Mouse (Mus musculus): ENCODE measurements around the gene Gm8947.
"Not testable (repeated sequence)": the region's sequence is repeated elsewhere in the genome, so short reads cannot be mapped to it uniquely, and the experiment has no call there.

Gene Gm8947

GRCm38 (mm10) chr1:151180167-151180566 lies 12.0 kb upstream of the Gm8947 start:
- DNase-seq (ENCODE audit: low spot score) = no peak

GRCm38 (mm10) chr1:151182266-151182665 lies 9.9 kb upstream of the Gm8947 start, which contains the start of gene Gm47985:
TSS of gene Gm47985 (plus strand) at chr1:151182537.
- not testable (repeated sequence) for DNase-seq (ENCODE audit: low spot score)

GRCm38 (mm10) chr1:151186186-151186585 lies 6.0 kb upstream of the Gm8947 start:
- not testable (repeated sequence) for DNase-seq (ENCODE audit: low spot score)

GRCm38 (mm10) chr1:151186879-151187424 lies 5.2 kb upstream of the Gm8947 start:
- not testable (repeated sequence) for DNase-seq (ENCODE audit: low spot score)

- DNase-seq (ENCODE audit: low spot score) = no peak
Observed at GRCm38 (mm10) chr1:151188469-151188868, 3.7 kb upstream of the Gm8947 start.

GRCm38 (mm10) chr1:151192739-151193138 lies 563 bp downstream of the Gm8947 start:
- DNase-seq (ENCODE audit: low spot score) = not testable (repeated sequence)

- DNase-seq (ENCODE audit: low spot score) = not testable (repeated sequence)
Observed at GRCm38 (mm10) chr1:151195986-151196385, 3.8 kb downstream of the Gm8947 start.

GRCm38 (mm10) chr1:151196690-151197089 lies 4.5 kb downstream of the Gm8947 start:
- DNase-seq (ENCODE audit: low spot score) = not testable (repeated sequence)

- DNase-seq (ENCODE audit: low spot score) = not testable (repeated sequence)
Observed at GRCm38 (mm10) chr1:151198120-151198519, 5.9 kb downstream of the Gm8947 start, which contains the start of gene Gm47995. TSS of gene Gm47995 (plus strand) at chr1:151198448.

- not testable (repeated sequence) for DNase-seq (ENCODE audit: low spot score)
Observed at GRCm38 (mm10) chr1:151200620-151201019, 8.4 kb downstream of the Gm8947 start.

GRCm38 (mm10) chr1:151202771-151203170 lies 10.6 kb downstream of the Gm8947 start:
- not testable (repeated sequence) for DNase-seq (ENCODE audit: low spot score)

- DNase-seq (ENCODE audit: low spot score) = not testable (repeated sequence)
Observed at GRCm38 (mm10) chr1:151203818-151204217, 11.6 kb downstream of the Gm8947 start, which contains the start of gene 3110040M04Rik. TSS of gene 3110040M04Rik (plus strand) at chr1:151204121.

GRCm38 (mm10) chr1:151208493-151208892 lies 16.3 kb downstream of the Gm8947 start:
- DNase-seq (ENCODE audit: low spot score) = not testable (repeated sequence)

GRCm38 (mm10) chr1:151208944-151209343 lies 16.8 kb downstream of the Gm8947 start:
- not testable (repeated sequence) for DNase-seq (ENCODE audit: low spot score)

GRCm38 (mm10) chr1:151209824-151210355 lies 17.7 kb downstream of the Gm8947 start, which contains the start of gene Gm47996:
TSS of gene Gm47996 (plus strand) at chr1:151210131.
- DNase-seq (ENCODE audit: low spot score) = not testable (repeated sequence)

GRCm38 (mm10) chr1:151211666-151212065 lies 19.5 kb downstream of the Gm8947 start:
- not testable (repeated sequence) for DNase-seq (ENCODE audit: low spot score)

GRCm38 (mm10) chr1:151214862-151215261 lies 22.7 kb downstream of the Gm8947 start:
- no peak for DNase-seq (ENCODE audit: low spot score)

- DNase-seq (ENCODE audit: low spot score) = no peak
Observed at GRCm38 (mm10) chr1:151215985-151216384, 23.8 kb downstream of the Gm8947 start.

- no peak for DNase-seq (ENCODE audit: low spot score)
Observed at GRCm38 (mm10) chr1:151216417-151216816, 24.2 kb downstream of the Gm8947 start.

- DNase-seq (ENCODE audit: low spot score) = no peak
Observed at GRCm38 (mm10) chr1:151219045-151219444, 26.9 kb downstream of the Gm8947 start.

GRCm38 (mm10) chr1:151220098-151220497 lies 27.9 kb downstream of the Gm8947 start:
- no peak for DNase-seq (ENCODE audit: low spot score)

- no peak for DNase-seq (ENCODE audit: low spot score)
Observed at GRCm38 (mm10) chr1:151222561-151223267, 30.5 kb downstream of the Gm8947 start.

- DNase-seq (ENCODE audit: low spot score) = no peak
Observed at GRCm38 (mm10) chr1:151223377-151223776, 31.2 kb downstream of the Gm8947 start.

Data from embryo, embryonic 10 days (tissue).